In genomic region chr10:75173712-75174111, GRCm38 (mm10) we compare ENCODE assay signal across 10 mouse cellular contexts. TPM values are rescaled to one million over a fixed set of nuclear protein-coding genes. Genes with fewer than 3 reads are reported as not detected.
DNase-seq lines count a peak whose midpoint lies in the region; ATAC-seq and TF ChIP-seq lines count a peak whose summit lies in the region.
"Had no signal": no experiment of that assay in that cellular context is flagged by ENCODE, and none has a peak within 500 bp of the region (broad histone marks: within the 10 kb centered on the region; RNA-seq: fewer than 3 reads in every experiment).

No protein-coding gene starts in this region.

- peak; percentile 64 for ATAC-seq in heart, embryonic 14.5 days (ENCODE audit: insufficient number of reproducible peaks, insufficient read depth, low FRiP score, low read depth)
- ATAC-seq in frontal cortex, adult (ENCODE audit: low TSS enrichment) = no peak

- peak overlapping the region; percentile 63 for H3K4me2 ChIP-seq in heart, embryonic 14.5 days (ENCODE audit: low read length)

- peaks cover 53% of the 10 kb centered on the region for H3K4me1 ChIP-seq in heart, embryonic 10.5 days
- peaks cover 37 to 42% of the 10 kb centered on the region in 2 experiments for H3K4me1 ChIP-seq in heart, embryonic 14.5 days (ENCODE audit: control insufficient read depth in 2 of 2, insufficient read depth in 2 of 2, low read length in 2 of 2)

- H3K36me3 ChIP-seq in heart, embryonic 10.5 days = peaks cover 45% of the 10 kb centered on the region
- peaks cover 37% of the 10 kb centered on the region for H3K36me3 ChIP-seq in heart, embryonic 14.5 days (ENCODE audit: control insufficient read depth, insufficient read depth, low read length)

- TF ChIP-seq CTCF in brain, embryonic 14.5 days (IDR thresholded peaks at IDR 0.05; ENCODE audit: borderline replicate concordance, extremely low read depth, insufficient read depth, insufficient read length) = no peak

- peak overlapping the region; percentile 92 for H3K27ac ChIP-seq in heart, embryonic 10.5 days
- H3K27ac ChIP-seq in heart, embryonic 14.5 days (replicated peaks in 1 of 2; ENCODE audit: control insufficient read depth in 1 of 2, insufficient read depth in 1 of 2, low read depth in 2 of 2, low read length in 2 of 2) = peak overlapping the region; percentile 89 to 93

- WGBS in heart, embryonic 10.5 days = 35% methylated on average over 12 of the region's 12 CpGs
- 14% methylated on average over 12 of the region's 12 CpGs for WGBS in heart, embryonic 14.5 days

- H3K9me3 ChIP-seq in heart, embryonic 10.5 days = no peaks in the 10 kb centered on the region
- no peaks in the 10 kb centered on the region for H3K9me3 ChIP-seq in heart, embryonic 14.5 days (ENCODE audit: control insufficient read depth, low read length)

- TF ChIP-seq POLR2A in brain, embryonic 14.5 days (IDR thresholded peaks at IDR 0.05; ENCODE audit: borderline replicate concordance, extremely low read depth, insufficient read depth, insufficient read length, poor library complexity, severe bottlenecking) = no peak

- peak overlapping the region; percentile 64 for H3K9ac ChIP-seq in heart, embryonic 14.5 days (ENCODE audit: low read length)

- DNase-seq in heart, embryonic 10.5 days (ENCODE audit: low spot score) = peak; percentile 92
- no peak for DNase-seq in heart, postnatal 25 days (ENCODE audit: low spot score)
- peak; percentile 15 for DNase-seq in brain, embryonic 14.5 days (ENCODE audit: low read depth)
- peak; percentile 61 for DNase-seq in lung, postnatal 10 days
- no peak for DNase-seq in frontal cortex, postnatal 25 days (ENCODE audit: low spot score in 2 of 2)
- DNase-seq: cerebellum, adult 11 months; midbrain, embryonic 14.5 days had no signal

- H3K4me3 ChIP-seq in heart, embryonic 10.5 days = peak overlapping the region; percentile 46
- peak overlapping the region; percentile 21 to 30 for H3K4me3 ChIP-seq in heart, embryonic 14.5 days (ENCODE audit: control insufficient read depth in 1 of 2, insufficient read depth in 1 of 2, low read depth in 1 of 2, low read length in 2 of 2)

- no peaks in the 10 kb centered on the region for H3K27me3 ChIP-seq in heart, embryonic 10.5 days (ENCODE audit: insufficient read depth, poor library complexity, severe bottlenecking)
- no peaks in the 10 kb centered on the region for H3K27me3 ChIP-seq in heart, embryonic 14.5 days (ENCODE audit: control insufficient read depth, insufficient read depth, low read length)
- H3K27me3 ChIP-seq: CH12.LX had no signal

- intact Hi-C loops in heart, postnatal 25 days (cut with DNase I) = no loop called here

RNA-seq across cellular contexts. Expression of gene Specc1l, which starts 38.2 kb away (rescaled TPM):
- polyA plus RNA-seq in heart, embryonic 10.5 days (2016; fragmentation: Nextera tagmentation; extraction: Ambion mirVana) = 27.4 and 27.5 TPM in 2 replicates
- 10 to 100 TPM; 38.5 to 39.5 TPM for total RNA-seq in heart, postnatal 25 days (2021)
- 28.4 and 42.0 TPM in 2 replicates for polyA plus RNA-seq in brain, embryonic 14.5 days (2012; rRNA removed)
- 16.1 and 16.7 TPM in 2 replicates for polyA plus RNA-seq in heart, embryonic 14.5 days (2014; fragmentation: Nextera tagmentation; extraction: Ambion mirVana)

Comparison
In these comparisons a context has a peak if more than half of its experiments do, and no peak if none do; other contexts are left out.
1. DNase-seq: peak in heart, embryonic 10.5 days (single experiment), brain, embryonic 14.5 days (single experiment) and lung, postnatal 10 days (single experiment); none in heart, postnatal 25 days (single experiment) and frontal cortex, postnatal 25 days (0 of 2).